Mouse (Mus musculus): ENCODE results near the gene Sgo2a. TPM values are rescaled to one million over a fixed set of nuclear protein-coding genes. Genes with fewer than 3 reads are reported as not detected.

The Sgo2a gene
- under 1 TPM; 0.08 to 0.32 TPM for polyA plus RNA-seq (2017; shearing (Covaris generic))

DNA sequence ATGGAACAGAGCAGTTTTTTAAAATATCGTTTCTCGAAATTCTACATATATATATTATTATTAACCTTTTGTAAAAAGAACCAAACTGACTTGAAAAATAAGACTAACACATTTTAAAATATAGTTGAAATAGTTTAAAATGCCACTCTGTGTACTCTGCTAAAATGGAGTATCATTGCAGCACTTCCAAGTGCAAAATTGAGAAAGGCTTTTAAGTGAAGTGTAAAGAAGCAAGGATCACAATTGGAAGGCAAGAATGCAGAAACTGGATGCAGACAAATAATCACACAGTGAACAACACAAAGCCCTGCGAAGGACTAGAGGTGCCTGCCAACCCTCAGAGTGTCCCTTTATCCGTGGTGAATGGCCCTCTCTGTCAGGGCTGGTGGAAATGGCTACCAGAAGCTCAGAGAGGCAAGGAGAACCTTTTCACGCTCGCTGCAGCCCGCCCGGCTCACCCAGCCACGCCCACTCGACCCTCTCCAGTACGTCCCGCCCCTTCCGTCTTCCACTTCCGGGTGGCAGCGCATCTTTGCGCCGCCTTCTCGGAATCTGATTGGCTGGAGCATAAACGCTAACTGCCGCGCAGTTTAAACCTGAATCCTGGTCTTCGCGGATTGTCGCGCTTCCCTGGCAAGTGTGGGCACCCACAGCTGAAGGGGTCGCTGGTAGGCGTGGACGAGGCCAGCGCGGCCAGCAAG lies at the start of gene Sgo2a:
TSS of gene Sgo2a (plus strand) at position 540 of the 701 bp plus-strand sequence.

DNA sequence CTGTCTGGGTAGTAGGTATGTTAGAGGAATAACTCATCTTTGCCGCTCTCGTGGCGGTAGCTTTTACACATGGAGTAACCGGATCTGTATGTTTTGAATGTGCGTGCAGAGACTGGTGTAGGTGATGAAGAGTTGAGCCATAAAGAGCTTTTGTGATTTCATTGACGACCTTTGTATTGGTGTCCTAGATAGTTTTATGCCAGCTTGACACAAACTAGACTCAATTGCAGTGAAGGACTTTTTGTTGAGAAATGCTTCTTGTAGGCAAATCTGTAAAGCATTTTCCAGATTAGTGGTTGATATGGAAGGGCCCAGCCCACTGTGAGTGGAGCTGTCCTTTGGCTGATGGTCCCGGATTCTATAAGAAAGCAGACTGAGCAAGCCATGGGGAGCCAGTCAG lies 23.1 kb downstream of the Sgo2a start, which contains the start of gene Kctd18:
TSS of gene Kctd18 (minus strand) at position 101 of the 400 bp plus-strand sequence.

DNA sequence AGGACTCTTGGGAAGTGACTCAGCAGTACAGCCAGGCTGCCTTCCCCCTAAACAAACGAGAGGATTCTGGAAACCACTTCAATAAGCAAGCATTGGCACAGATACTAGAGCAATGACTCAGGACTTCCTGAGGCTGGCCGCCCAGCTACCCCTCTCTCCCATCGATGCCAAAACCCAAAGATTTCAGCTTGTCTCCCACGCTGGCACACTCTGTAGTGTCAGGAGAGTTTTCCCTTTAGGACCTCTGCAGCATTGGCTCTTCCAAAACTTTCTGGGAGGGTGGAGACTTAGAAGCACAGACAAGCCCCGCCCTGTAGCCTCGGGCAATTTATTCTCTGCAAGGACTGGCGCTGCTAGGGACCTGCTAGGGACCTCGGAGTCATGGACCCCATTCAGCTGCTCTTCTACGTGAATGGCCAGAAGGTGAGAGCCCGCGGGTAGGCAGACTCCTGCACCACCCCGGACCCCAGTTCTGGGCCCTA lies 33.9 kb downstream of the Sgo2a start, which contains the start of gene Aox1:
TSS of gene Aox1 (plus strand) at position 296 of the 482 bp plus-strand sequence.

Other genes with a start within 250 kb of the Sgo2a start
- gene Spats2l, start 221.8 kb upstream of the Sgo2a start, polyA plus RNA-seq (2017; shearing (Covaris generic)), result 1 to 10 TPM in 1 of 2 experiments, under 1 TPM in 1; 0.51 to 3.2 TPM
- 10 to 100 TPM; 34.4 to 40.9 TPM for gene Kctd18, start 23.0 kb downstream of the Sgo2a start, polyA plus RNA-seq (2017; shearing (Covaris generic))
- gene Aox1, start 34.0 kb downstream of the Sgo2a start, polyA plus RNA-seq (2017; shearing (Covaris generic)), result 1 to 10 TPM in 1 of 2 experiments, under 1 TPM in 1; 0.10 to 1.2 TPM
- gene Aox3, start 117.2 kb downstream of the Sgo2a start, polyA plus RNA-seq (2017; shearing (Covaris generic)), result under 1 TPM in 1 of 2 experiments, not detected in 1; 0.61 TPM
- gene Aox4, start 214.4 kb downstream of the Sgo2a start, polyA plus RNA-seq (2017; shearing (Covaris generic)), result 1 to 10 TPM in 1 of 2 experiments, under 1 TPM in 1; 0.74 to 1.5 TPM